Mouse (Mus musculus) layer of hippocampus, postnatal 36 days (tissue): ENCODE results near the gene Lsm14b. TPM values are rescaled to one million over a fixed set of nuclear protein-coding genes. Genes with fewer than 3 reads are reported as not detected.

Source experiments
- DNase-seq, 2 experiments: peaks; one replicate each; pipeline ENCODE4 v3.0.0; 2022
- total RNA-seq, 2 experiments: library from RNA; stranded (reverse); gene quantifications; 2 replicates each; pipeline ENCODE4 v1.2.3; 2021

Lsm14b gene
- total RNA-seq: 100 to 1,000 TPM in 1 of 2 experiments, 10 to 100 TPM in 1; 97.5 to 105 TPM

DNA sequence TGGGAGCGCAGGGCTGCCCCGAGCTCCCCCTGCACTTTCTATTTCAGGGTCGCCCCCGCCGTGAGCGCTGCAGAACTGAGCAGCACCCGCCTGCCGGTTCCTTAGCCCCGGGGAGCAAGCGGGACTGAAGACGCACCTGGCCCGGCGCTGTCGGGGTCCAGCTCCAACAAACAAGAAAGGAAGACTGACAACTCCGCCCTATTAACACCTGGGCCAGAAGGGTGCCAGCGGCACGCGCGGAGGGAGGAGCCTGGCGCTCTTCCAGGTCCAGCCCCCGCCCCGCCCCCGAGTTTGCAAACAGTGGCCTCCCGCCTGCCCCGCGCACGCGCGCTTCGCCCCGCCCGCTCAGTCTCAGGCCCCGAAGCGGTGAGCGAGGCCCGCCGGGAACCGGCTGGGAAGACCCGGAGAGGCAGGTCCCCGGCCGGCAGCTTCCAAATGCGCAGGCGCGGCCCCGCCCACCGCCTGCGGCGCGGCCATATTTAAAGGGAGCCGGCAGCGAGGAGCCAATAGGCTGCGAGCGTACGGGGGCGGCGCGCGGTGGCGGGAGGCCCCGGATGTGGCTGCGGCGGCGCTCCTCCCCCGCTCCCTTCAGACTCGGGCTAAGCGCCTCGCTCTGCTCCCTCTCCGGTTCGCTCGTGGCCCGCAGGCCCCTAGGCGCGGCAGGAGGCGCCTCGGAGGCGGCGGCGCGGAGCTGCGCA, at the start of gene Lsm14b:
Gene Lsm14b (plus strand): TSS at position 587 of the 698 bp plus-strand sequence.
- peak; percentile 99 for DNase-seq

DNA sequence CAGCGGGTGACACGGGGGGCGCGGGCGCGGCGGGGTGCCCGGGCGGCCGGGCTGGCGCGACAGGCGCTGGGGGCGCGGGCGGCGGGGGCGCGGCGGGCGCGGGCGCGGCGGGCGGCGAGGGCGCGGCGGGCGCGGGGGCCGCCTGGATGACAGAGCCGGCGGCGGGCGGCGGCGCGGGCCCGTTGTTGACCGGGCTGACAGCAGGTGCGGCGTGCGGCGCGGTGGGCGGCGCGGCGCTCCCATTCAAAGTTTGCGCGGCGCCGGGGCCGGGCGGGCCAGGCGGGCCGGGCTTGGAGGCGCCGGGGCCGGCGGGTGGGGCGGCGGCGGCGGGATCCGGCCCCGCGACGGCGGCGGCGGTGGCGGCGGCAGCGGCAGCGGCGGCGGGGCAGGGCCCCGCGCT, 48.9 kb upstream of the Lsm14b start:
- DNase-seq: no peak

DNA sequence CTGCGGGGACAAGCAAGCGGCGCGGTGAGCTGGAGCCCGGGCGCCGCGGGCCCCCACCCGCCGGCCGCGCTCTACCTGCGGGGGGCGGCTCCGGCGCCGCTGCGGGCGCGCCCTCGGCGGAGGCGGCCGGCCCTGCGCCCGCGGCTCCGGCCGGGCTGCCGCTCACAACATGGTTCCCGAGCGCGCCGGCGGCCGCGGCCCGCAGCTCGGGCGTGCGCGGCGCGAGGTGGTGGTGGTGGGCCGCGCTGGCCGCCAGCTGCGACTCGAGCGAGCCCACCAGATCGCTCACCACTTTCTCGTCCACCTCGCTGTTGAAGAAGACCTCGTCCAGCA, 48.5 kb upstream of the Lsm14b start:
- no peak for DNase-seq

DNA sequence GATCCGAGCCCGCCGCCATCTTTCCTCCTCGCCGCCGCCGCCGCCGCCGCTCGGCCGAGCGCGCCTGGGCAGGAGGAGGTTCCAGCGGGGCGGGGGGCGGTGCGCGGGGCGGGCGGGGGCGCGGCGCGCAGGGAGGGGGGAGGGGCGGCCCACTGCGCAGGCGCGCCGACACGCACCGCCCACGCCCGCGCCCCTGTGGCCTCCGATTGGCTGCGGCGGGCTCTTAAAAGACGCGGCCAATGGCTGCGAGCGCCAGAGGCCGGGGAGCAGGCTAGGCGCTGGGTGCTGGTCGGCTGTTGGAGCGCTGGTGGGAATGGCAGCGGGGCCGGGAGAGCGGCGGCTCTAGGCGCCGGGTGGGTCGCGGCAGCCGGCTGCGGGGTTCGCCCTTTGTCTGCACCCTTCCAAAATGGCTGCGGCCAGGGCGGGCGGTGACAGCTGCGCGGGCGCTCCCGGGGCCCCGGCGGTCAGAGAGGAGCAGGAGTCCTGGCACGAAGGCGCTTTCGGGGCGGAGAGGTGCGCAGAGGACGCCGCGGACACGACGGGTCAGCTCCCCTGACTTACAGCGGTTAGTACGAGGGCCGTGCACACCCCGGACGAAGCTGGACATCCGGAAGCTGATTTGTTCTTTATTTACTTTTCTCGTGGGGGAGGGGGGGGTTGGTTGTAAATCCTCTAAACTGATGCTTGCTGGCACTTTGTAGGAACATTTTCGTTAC, 48.0 kb upstream of the Lsm14b start, which contains the start of gene Taf4:
Gene Taf4 (minus strand): TSS at position 19 of the 716 bp plus-strand sequence.
- DNase-seq: peak; percentile 87 to 88

DNA sequence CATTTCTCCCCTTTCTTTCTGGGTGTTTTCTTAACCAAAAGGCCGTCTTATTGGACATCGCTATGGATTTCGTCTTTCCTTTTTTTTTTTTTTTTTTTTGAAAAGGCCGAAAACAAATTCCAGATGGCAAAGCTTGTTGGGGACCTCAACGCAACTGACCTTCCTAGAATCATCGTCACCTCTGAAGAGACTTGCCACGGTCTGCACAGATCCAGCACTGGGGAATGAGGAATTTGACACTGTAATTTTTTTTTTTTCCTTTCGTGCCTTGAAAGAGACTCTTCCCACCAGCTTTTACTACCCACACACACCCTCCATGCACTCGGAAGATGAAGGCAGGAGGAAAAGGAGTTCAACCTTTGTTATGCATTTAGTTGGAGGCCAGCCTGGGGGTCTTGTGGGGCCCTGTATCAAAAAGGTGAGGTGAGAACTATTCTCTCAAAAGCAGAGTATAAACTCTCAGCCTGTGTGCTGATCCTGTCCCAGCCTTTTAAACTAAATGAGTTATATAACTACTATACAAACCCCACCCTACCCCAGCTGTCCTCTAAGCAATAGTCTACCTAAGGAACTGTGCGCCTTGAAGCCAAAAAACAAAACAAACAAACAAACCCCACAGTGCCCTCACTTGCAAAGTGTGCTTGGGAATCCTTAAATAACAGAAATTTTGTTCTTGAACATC, 47.3 kb upstream of the Lsm14b start:
- peak in 1 of 2 experiments; percentile 27 for DNase-seq

DNA sequence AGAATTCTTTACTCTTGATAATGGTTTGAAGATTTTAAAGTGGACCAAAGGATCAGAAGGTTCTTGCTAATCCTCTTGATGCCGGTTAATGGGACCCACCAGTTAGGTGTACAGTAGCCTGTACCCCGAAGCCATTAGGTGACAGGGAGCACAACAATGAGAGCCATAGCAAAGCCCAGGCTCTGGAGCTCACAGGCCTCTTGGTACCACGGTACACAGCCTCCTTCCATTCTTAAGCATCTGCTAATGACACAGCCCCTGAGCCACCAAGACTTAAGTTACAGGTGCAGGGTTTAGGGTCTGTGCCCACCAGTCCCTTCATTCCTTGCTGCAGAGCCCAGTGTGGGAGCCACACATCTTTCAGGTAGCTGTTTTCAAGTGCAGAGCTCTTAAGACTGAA, 46.5 kb upstream of the Lsm14b start:
- DNase-seq: no peak

DNA sequence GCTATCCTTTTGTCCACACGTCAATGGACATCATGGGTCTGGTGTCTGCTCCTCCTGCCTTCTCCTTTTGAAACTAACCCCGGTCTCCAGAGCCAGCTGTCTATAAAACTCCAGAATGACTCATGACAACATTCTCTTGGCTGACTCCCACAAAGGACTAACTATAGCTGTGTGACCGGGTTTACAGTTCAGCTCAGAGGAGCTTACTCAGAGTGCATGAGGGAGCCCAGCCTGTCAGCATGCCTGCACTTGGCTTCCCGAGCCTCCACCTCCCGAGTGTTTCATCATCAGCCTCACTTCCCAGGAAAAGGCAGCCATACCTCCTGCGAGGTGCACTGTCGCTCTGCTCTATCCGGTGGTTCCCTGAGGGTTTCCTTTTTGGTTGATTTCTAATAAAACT, 45.0 kb upstream of the Lsm14b start:
- no peak for DNase-seq

DNA sequence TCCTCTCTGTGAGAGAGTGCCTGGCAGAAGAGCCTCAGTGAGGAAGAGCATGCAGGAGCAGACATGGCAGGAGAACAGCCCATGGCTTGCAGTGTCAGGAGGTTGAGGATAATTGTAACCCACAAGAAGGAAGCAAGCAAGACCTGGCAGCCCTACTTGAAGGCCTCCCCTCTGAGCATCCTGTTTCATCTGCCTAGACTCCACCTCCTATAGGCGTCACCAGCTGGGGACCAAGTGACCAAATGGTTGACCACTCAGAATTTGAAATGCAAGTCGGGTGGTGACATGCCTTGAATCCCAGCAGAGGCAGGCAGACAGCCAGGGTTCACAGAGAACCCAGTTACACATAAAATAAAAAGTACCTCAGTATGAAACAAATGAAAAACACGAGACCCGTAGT, 44.2 kb upstream of the Lsm14b start:
- no peak for DNase-seq

DNA sequence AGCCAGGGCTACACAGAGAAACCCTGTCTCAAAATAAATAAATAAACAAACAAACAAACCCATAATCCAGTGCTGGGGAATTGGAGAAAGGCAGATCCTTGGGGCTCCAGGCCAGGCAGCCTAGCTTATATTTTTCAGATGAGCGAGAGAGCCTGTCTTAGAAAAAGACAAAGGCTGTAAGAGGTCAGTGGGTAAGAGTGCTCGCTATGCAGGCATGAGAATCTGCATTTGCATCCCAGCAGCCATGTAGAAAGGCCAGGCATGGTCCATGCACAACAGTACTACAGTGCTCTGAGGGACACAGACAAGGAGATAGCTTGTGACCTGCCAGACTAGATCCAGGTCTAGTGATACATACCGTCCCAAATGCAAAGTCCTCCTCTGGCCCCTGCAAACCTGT, 42.1 kb upstream of the Lsm14b start:
- DNase-seq: no peak

DNA sequence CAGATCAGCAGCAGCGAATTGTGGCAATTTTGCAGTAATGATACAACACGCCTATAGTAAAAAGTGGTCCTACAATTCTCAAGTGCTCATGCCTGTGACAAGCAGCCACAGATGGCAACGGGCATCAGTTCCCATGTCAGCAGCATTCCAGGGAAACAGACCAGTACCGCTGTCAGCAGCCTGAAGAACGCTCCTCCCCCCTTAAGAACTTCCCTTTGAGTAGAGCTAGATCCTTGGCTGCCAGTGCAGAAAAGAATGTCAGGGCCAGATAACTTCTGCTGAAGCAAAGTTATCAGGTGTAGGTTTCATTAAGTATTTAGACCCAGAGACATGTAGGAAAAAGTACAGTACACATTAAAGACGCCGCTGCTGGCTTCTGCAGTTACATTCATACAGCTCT, 40.0 kb upstream of the Lsm14b start:
- no peak for DNase-seq

DNA sequence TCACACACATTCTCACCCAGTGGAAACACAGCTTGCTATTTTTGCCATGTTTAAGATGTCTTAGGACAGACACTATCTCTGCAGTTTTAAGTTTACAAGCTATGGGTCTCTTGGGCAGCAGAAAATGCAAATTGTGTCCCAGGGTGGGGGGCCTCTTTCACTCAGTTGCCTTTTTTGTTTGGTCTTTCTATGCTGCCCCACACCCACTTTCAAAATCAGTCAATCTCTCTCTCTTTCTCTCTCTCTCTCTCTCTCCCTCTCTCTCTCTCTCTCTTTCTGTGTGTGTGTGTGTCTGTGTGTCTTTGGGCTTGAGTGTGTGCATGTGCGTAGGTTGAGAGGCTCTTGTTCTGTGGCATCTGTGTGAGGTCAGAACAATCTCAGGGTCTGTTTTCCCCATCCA, 39.1 kb upstream of the Lsm14b start:
- no peak for DNase-seq

DNA sequence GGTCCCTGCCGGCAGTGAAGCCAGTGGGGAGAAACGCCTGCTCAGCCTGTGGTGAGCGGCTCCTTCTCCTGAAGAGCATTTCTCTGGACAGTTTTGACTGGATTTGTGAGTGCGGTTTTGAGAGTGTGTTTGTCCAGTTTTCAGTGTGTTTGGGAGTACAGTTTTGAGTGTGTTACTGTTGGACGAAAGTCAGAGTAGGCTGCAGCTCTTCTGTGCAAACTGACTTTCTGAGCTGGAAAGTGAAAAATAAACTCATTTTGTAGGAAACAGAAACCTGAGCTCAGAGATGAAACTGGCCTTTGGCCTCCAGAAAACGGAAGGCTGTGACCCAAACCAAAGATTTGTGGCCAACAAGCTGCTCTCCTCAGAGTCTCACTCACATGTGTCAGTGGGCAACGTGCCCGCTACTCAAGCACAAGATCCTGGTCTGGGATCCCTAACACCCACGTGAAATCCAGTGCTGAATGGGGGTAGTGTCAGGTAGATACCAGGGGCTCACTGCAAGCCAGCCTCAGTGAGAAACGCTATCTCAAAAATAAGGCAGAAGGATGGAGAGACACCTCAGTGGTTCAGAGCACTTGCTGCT, 38.3 kb upstream of the Lsm14b start:
- DNase-seq: no peak

DNA sequence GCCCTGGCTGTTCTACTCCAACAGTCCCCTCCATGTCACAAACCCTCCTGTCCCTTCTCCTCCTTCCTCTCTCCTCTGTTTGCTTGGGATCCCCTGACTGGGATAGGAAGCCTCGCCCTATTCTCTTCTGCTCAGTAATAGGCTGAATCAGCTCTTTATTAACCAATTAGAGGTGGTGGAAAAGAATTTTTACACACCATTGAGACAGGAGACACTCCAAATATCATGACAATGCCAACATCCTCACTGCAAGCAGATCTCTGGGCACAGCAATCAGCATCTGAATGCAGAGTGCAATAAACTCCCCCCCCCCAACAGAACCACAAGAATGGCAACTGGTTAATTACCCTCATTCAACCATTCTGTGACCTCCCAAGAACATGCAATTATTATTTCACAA, 35.7 kb upstream of the Lsm14b start:
- DNase-seq: no peak

DNA sequence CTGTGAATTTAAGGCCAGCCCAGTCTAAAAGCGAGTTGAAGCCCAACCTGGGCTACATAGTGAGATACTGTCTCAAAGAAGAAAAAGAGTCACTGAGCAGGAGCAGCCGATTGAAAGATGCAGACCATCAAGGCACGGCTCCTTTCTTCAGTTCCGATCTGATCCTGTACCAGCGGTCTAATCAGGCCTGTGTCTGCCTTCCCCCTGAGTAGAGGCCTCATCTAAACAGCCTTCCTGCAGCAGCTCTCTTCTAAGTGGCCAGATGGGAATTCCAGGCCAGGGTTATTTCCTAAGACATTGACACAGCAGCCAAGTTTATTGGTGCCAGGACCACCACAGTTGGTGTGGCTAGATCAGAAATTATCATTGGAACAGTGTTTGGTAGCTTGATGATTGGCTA, 31.7 kb upstream of the Lsm14b start:
- DNase-seq: no peak

DNA sequence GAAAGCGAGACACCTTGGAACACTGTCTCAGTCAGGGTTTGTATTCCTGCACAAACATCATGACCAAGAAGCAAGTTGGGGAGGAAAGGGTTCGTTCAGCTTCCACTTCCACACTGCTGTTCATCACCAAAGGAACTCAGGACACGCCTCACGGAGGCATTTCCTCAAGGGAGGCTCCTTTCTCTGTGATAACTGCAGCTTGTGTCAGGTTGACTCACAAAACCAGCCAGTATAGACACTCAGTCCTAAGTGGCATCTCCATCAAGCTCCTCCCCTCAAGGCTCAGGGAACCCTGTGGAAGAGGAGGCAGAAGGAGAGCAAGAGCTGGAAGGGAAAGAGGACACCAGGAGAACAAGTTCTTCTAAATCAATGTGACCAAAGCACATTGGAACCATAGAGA, 26.4 kb upstream of the Lsm14b start:
- DNase-seq: no peak

DNA sequence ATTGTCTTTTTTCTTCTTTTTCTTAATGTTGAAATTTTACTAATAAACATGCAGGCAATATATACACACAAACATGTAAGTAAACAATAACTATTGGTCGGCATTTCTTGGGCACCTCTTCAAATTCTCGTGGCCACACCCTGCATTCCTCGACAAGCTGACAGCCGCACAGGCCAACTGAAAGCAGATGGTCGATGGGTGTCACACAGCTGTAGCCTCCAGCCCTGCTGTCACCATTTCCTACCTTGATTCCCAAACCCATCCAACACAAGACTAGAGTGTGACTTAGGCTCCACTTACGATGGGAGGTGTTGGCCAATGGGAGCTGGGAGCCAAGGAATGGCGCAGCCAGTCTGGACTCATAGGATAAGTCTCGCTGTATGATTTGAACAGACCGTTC, 23.2 kb upstream of the Lsm14b start:
- no peak for DNase-seq

DNA sequence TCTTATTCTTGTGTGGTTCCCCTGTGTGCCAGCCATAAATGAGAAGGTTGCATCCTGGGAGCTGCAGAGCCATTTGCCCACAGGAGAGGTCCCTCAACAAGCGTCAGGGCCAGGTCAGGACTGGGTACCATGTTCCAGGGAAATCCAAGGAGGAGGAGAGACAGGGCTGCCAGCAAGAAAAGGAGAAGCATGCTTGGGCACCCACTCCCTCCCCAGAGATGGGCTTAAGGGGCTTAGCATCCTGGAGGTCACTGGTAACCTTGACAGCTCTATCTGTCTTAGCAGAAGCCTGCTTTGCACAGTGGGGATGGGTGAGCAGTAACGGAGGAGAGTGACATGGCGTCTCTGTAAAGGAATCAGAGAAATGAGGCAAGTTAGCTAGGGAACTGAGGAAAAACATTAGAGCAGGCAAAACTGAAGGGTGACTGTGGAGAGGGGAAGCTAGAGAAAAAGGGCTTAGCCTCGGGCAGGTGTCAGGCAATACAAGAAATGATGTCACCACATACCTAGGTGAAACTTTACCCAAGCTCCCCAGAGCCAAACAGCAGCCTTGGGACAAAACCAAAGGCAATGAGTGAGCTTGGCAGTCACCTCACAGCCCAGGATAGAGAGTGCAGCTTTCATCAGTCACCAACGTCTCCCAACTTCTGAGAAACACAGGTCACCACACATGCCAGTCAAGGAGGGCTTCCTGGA, 19.0 kb upstream of the Lsm14b start:
- no peak for DNase-seq

DNA sequence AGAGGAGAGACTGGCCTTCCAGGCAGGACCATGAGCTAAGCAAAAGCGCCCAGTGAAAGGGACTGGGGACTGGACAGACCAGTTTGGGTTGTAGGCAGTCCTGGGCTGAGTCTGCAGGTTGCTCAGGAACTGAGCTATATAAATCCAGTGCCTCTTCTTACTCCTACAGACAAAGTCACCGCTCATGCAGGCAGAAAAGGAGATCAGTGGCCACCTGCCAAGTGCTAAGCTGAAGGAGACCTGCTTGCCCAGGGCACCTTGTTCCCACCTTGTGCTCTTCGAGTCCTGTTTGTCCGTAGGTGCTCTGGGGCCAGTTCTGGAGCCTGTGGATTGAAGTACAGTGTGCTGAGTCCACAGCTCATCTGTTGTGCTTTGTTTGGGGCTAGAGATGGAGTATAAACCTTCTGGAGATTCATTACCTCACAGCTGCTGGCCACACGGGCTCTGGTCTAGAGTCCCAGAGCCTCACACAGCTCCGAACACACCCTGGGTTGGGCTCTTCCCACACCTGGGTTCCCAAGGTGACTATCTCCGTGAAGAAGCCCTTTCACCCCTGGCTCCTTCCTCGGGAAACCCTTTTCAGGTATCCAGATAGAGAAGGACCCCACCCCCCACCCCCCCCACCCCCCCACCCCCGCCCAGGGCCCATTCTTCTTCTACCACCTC, 18.3 kb upstream of the Lsm14b start:
- no peak for DNase-seq

DNA sequence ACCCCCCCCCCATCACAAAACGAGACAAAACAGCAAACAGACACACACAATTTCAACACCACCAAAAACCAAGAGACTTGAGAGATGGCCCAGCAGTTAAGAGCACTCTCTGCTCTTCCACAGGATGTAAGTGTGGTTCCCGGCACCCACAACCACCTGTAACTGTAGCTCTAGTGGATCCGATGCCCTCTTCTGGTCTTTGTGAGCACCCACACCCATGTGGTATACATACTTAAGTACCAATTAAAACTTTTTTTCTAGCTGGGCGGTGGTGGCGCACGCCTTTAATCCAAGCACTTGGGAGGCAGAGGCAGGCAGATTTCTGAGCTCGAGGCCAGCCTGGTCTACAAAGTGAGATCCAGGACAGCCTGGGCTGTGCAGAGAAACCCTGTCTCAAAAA, 14.1 kb upstream of the Lsm14b start:
- no peak for DNase-seq

DNA sequence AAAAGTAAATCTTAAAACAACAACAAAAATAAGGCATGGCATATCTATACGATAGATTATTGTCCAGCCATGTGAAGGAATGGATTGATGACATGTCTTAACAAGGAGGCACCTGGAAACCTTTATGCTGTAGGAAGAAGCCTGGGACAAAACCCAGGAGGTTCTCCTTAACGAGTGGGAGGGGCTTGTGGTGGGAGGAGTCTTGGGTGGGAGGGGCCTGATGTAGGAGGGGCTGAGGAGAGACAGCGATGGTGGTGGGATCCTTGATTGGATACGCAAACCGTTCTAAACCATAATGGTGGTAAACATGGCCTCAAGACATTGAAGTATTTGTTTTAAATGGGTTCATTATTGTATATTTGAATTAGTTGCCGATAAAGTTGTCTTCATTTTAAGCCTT, 13.4 kb upstream of the Lsm14b start:
- DNase-seq: no peak

DNA sequence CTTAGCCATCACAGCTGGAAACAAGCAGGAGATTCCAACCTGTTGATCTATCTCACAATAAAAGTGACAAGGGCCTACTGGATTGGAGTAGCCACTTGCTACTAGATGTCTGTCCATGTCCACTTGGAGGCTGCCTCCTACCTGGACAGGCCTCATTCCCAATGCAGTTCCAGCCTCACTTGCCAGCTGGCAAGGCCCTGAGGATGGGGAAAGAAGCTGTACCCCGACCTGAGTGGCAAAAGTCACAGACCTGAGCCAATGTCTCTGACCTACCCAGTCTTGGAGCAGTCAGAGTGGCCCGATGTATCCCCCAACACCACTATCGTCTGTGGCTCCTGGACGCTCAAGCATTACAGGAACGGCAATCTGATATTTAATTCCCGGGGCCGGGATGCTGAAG, 11.1 kb upstream of the Lsm14b start:
- DNase-seq: no peak

DNA sequence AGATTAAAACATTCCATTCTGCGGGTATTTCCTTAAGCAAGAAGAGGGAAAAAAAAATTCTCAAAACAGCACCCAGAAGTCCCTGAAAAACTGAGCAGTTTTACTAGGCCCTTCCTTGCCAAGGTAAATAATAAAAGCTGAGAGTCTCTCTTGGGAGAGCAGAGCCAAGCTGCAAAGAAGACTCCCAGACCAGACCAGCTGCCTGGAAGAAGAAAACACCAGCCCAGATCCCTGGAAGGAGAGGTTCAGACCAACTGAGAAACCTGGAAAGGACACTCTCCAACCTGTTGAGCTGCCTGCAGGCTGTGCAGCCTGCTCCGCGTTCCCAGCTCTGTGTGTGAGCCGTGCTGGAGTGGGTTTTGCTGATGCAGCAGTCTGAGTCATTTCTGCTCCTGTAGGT, 7.2 kb upstream of the Lsm14b start:
- no peak for DNase-seq
